Mouse (Mus musculus) heart, embryonic 13.5 days (tissue): ENCODE measurements around the gene Ranbp3l. TPM values are rescaled to one million over a fixed set of nuclear protein-coding genes. Genes with fewer than 3 reads are reported as not detected.

Experiments used
- ATAC-seq: fragments of 200-750 bp; cut with Nextera tagmentation; 2 replicates; pipeline ENCODE4 v1.8.0; 2017; ENCODE audit warnings: moderate TSS enrichment; ENCODE audit not compliant: insufficient number of reproducible peaks, low FRiP score, low TSS enrichment; ENCODE audit errors: extremely low read depth
- H3K27ac ChIP-seq: fragments of 300-500 bp; sonication (generic); replicated peaks from 2 replicates; pipeline ENCODE4 v1.5.1; 2015; ENCODE audit warnings: moderate library complexity, mild to moderate bottlenecking, inconsistent platforms
- H3K27me3 ChIP-seq: fragments of 300-500 bp; sonication (generic); replicated peaks from 2 replicates; pipeline ENCODE4 v1.6.1; 2015; ENCODE audit warnings: mild to moderate bottlenecking, inconsistent platforms
- H3K36me3 ChIP-seq: fragments of 300-500 bp; sonication (generic); 2 replicates; pipeline ENCODE4 v1.6.1; 2015; ENCODE audit warnings: mild to moderate bottlenecking, inconsistent platforms
- H3K4me1 ChIP-seq: fragments of 300-500 bp; sonication (generic); 2 replicates; pipeline ENCODE4 v1.6.1; 2015; ENCODE audit warnings: inconsistent platforms
- H3K4me2 ChIP-seq: fragments of 300-500 bp; sonication (generic); 2 replicates; pipeline ENCODE4 v1.6.1; 2015; ENCODE audit warnings: inconsistent platforms, mild to moderate bottlenecking, moderate library complexity
- H3K4me3 ChIP-seq: fragments of 300-500 bp; sonication (generic); 2 replicates; pipeline ENCODE4 v1.5.1; 2015; ENCODE audit warnings: moderate library complexity, mild to moderate bottlenecking, inconsistent platforms
- H3K9ac ChIP-seq: fragments of 300-500 bp; sonication (generic); 2 replicates; pipeline ENCODE4 v1.6.1; 2015; ENCODE audit warnings: inconsistent platforms, mild to moderate bottlenecking, moderate library complexity
- H3K9me3 ChIP-seq: fragments of 300-500 bp; sonication (generic); 2 replicates; pipeline ENCODE4 v1.6.1; 2016; ENCODE audit warnings: inconsistent platforms
- WGBS: fragments of 180-500 bp; shearing (Covaris S2); methylation state at CpG from one replicate; pipeline ENCODE4 v1.1.7; 2015; ENCODE audit warnings: mixed read lengths; 5-methylcytosine and 5-hydroxymethylcytosine counted together
- polyA plus RNA-seq: library from polyadenylated mRNA; unstranded; fragments of >200 nt; fragmentation: Nextera tagmentation; extraction: Ambion mirVana; gene quantifications from 2 replicates; pipeline ENCODE4 v1.2.1, GENCODE M21; 2015

Gene Ranbp3l
- polyA plus RNA-seq, 1 experiment from 2014 or later = 0.32 TPM

DNA sequence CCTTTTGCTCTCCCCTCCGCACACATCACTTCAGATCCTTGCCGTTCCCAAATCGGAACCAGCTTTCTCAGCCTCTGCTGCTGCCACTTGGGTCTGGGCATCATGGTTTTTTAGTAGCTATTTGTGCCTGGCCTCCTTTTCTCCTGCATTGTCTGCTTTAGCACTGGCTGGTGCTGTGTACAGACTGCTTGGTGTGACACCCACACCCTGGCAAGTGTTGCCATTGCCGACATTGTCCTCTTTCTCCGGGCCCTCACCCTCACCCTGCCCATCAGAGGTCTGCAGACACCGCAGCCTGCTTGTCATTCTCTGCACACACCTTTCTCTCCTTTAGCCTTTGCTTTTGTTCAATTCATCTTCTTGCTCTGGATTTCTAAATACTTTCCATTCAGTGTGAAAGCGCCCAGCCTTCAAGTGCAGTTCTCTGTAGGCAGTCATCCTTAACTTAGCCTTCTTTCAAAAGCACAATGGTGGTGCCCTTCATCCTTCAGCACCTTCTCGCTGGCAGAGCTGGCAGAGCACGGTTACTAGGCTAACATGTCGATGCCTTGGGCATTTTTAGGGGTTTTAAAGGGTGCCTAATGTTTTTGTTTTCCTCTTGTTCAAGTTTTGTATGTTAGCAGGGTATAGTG, 132.8 kb downstream of the Ranbp3l start:
- Histone ChIP-seq H3K27me3 (no peaks in the 10 kb centered on the region), H3K4me1 (peaks cover 16% of the 10 kb centered on the region), H3K27ac (no peak overlapping the region), H3K36me3 (peaks cover 93% of the 10 kb centered on the region), H3K9me3 (no peaks in the 10 kb centered on the region), H3K4me3 (no peak overlapping the region), H3K4me2 (no peak overlapping the region), H3K9ac (no peak overlapping the region)
- no peak for ATAC-seq
- WGBS = 95% methylated on average over 10 of the region's 10 CpGs

DNA sequence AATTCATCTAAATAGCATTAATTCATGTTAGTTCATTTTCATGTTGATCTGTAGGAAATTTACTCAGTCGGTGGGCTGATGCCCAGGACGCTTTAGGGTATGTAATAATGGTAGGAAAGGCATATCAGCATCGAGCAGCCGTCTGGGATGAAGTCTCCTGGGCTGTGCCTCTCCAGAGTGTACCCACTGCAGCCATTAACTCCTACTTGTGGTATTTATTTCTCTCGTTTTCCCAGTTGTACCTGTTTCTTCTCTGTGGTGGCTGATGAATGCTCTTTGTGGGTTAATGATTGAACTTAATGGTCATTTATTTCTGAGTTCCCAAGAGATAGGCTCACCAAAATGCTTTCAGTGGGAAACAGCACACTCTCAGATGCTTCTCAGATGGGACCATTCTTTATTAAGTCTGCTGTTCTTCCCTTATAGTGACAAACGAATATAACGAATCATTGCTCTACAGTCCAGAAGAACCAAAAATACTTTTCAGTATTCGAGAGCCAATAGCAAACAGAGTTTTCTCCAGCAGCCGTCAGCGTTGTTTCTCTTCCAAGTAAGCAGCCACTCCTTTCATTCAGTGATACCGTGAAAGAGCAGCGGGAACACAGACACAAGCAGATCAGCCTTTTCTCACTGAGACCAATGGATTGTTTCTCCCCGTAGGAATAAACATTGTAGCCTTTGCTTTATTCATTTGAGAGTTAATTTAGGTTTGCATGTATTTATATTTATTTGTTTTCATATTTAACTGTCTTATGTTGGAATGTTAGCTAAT, 138.7 kb downstream of the Ranbp3l start:
- 87% methylated on average over 13 of the region's 13 CpGs for WGBS
- H3K4me1 ChIP-seq = 0 out of 2 replicates have a peak, but pooled peaks cover under 1% of the 10 kb centered on the region

DNA sequence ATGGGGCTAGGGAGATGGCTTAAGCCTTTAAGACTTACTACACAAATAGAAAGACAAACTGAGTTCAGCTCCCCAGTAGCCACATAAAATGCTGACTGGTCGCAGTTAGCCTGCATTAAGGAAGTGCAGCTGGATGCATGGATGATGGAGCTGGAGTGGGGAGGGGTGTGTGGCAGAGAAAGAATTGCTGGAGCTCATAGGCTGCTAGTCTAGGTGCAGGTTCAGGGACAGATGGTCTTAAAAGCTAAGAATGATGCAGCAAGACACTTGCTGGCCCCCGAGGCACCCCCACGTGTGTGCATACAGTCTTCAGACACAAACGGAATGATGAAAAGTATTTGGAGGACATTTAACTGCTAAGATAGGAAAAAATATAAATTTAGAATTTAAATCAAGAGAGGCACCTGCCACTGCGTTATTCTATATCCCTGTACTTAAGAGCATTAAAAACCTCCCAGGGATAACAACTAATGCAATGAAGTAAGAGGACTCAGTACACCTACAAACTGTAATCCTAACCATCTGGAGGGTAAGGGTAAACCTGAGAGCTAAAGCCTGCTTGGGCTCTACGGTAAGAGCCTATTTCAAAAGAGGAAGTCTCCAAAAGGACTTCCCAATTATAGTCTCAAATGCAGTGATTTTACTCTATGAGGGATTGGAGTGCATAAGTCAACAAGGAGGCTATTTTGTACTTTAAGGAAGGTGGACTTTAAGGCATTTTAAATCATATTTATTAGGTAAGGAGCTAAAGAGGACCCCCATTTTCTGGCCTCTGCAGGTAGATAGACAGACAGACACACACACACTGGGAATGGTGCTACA, 143.0 kb downstream of the Ranbp3l start:
- Histone ChIP-seq H3K9me3 (no peaks in the 10 kb centered on the region), H3K9ac (no peak overlapping the region), H3K4me3 (no peak overlapping the region), H3K27me3 (no peaks in the 10 kb centered on the region), H3K36me3 (peaks cover 82% of the 10 kb centered on the region), H3K4me1 (peaks cover 7% of the 10 kb centered on the region), H3K27ac (no peak overlapping the region), H3K4me2 (no peak overlapping the region)
- 86% methylated on average over 6 of the region's 6 CpGs for WGBS
- ATAC-seq = no peak

More for the DNA sequence above, 138.7 kb downstream of the Ranbp3l start:
- Histone ChIP-seq H3K36me3 (peaks cover 83% of the 10 kb centered on the region), H3K4me2 (no peak overlapping the region), H3K27ac (no peak overlapping the region), H3K4me3 (no peak overlapping the region), H3K9ac (no peak overlapping the region), H3K27me3 (no peaks in the 10 kb centered on the region), H3K9me3 (no peaks in the 10 kb centered on the region)
- ATAC-seq = no peak

DNA sequence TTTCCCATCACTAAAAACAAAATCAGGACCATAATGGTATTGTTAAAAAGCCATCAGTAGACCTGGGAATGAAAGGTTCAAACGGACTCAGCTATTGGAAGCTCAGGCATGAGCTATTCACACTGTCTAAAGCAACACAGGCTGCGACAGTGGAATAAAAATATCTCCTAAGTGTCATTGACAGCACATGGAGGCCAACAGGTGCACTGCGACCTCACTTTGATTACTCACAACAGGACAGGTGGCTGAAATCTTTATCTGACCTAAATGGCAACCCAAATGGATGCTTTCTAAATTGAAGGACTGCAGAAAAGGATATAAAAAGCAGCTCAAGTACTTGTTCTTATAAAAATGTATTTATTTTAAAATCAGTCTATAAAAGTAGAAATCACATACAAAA, 143.9 kb downstream of the Ranbp3l start:
- 65% methylated on average over 3 of the region's 3 CpGs for WGBS
- Histone ChIP-seq H3K27ac (no peak overlapping the region), H3K4me3 (no peak overlapping the region), H3K36me3 (peaks cover 82% of the 10 kb centered on the region), H3K27me3 (no peaks in the 10 kb centered on the region), H3K9me3 (no peaks in the 10 kb centered on the region), H3K9ac (no peak overlapping the region), H3K4me1 (peaks cover 7% of the 10 kb centered on the region), H3K4me2 (no peak overlapping the region)
- no peak for ATAC-seq

DNA sequence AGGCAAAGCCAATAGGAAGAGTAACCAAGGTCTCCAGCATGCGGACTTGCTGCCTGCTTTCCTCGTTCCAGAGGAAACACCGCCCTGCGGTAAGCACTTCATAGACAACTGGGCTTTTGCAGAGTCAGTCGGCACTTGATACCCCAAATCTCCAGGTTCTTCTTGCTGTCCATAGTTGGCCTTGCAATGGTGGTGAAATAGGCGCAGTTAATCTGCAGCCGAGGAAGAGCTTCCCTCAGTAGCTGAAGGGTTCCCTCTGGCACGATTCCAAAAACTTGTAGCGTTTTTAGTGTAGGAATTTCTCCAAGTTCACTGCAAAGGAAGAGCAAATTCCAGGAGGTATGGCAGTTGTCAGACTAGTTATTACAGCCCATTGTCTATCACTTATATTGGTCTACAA, 145.8 kb downstream of the Ranbp3l start:
- no peak for ATAC-seq
- no peaks in the 10 kb centered on the region for H3K9me3 ChIP-seq
- 64% methylated on average over 9 of the region's 9 CpGs for WGBS
- H3K27me3 ChIP-seq = no peaks in the 10 kb centered on the region
- H3K4me3 ChIP-seq = no peak overlapping the region
- H3K36me3 ChIP-seq = peaks cover 86% of the 10 kb centered on the region
- H3K9ac ChIP-seq = no peak overlapping the region
- H3K27ac ChIP-seq = no peak overlapping the region
- H3K4me2 ChIP-seq = no peak overlapping the region
- peaks cover 7% of the 10 kb centered on the region for H3K4me1 ChIP-seq

DNA sequence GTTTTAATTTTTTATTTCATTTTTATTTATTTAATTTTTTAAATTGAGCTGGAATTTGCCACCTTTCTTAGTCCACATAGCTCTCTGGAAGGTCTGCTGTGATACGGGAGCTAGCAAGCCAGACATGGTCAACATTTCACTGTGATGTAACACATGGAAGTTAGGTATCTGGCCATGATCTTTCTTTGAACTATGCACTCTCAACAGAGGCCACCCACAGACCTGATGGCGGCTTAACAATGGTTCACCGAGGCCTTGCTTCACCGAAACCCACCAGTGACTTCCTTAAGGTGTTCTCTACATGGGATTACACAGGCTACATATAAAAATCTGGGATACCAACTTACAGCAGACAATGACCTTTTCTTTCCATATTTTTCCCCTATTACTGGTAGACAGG, 146.4 kb downstream of the Ranbp3l start:
- no peaks in the 10 kb centered on the region for H3K9me3 ChIP-seq
- H3K4me3 ChIP-seq = no peak overlapping the region
- peaks cover 87% of the 10 kb centered on the region for H3K36me3 ChIP-seq
- H3K27me3 ChIP-seq = no peaks in the 10 kb centered on the region
- no peak overlapping the region for H3K4me2 ChIP-seq
- H3K27ac ChIP-seq = no peak overlapping the region
- 84% methylated on average over 4 of the region's 4 CpGs for WGBS
- H3K4me1 ChIP-seq = peaks cover 7% of the 10 kb centered on the region
- no peak overlapping the region for H3K9ac ChIP-seq
- ATAC-seq = no peak

DNA sequence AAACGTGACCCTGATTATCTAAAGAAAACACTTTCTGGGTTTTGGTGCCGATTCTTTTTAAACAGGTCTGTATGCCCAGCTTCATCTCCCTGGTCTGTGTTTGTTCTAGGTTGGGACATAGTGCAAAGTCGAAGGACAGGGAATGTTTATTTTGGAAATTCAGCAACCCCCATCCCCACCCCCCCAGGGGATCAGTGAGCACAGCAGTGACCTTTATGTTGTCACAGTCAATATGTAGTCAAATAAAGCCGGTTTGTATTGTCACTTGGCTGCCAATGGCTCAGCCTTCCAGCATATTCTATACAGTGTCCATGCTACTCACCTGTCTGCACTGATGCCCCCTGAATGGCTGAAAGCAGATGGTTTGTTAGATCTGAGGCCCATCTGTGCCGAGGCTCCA, 146.8 kb downstream of the Ranbp3l start:
- H3K9me3 ChIP-seq = no peaks in the 10 kb centered on the region
- H3K4me1 ChIP-seq = peaks cover 7% of the 10 kb centered on the region
- H3K27ac ChIP-seq = no peak overlapping the region
- WGBS = 61% methylated on average over 5 of the region's 5 CpGs
- H3K36me3 ChIP-seq = peaks cover 92% of the 10 kb centered on the region
- H3K4me3 ChIP-seq = no peak overlapping the region
- H3K4me2 ChIP-seq = no peak overlapping the region
- no peaks in the 10 kb centered on the region for H3K27me3 ChIP-seq
- no peak for ATAC-seq
- no peak overlapping the region for H3K9ac ChIP-seq

Other genes with a start within 250 kb of the Ranbp3l start
- 45.2 and 48.8 TPM in 2 replicates for gene Nadk2, start 103.3 kb downstream of the Ranbp3l start, polyA plus RNA-seq
- 1.4 and 1.7 TPM in 2 replicates for gene Lmbrd2, start 172.6 kb downstream of the Ranbp3l start, polyA plus RNA-seq
- gene Skp2, start 187.5 kb downstream of the Ranbp3l start, polyA plus RNA-seq = 29.3 and 29.4 TPM in 2 replicates